Mouse (Mus musculus) CH12.LX (cell line): ENCODE measurements at regions not wholly inside any gene's neighbourhood (a gene's known extent, or its start where the extent isn't known, plus 50 kb on each side); places are given as distances from the start of the nearest gene placed in this dataset.

Experiments
- CTCF ChIP-seq, 2 experiments: IDR thresholded peaks in 1 of 2; conservative IDR thresholded peaks in 1 of 2; 2 replicates each; pipeline ENCODE4 v1.5.1; 2011 to 2012; ENCODE audit warnings: low read depth in 2 of 2, low read length in 2 of 2, improper control_type of control experiment in 1 of 2, inconsistent platforms in 1 of 2, mild to moderate bottlenecking in 1 of 2, moderate library complexity in 1 of 2
- EP300 ChIP-seq: IDR thresholded peaks from 2 replicates; pipeline ENCODE4 v1.6.1; 2011; ENCODE audit warnings: low read length, improper control_type of control experiment
- MAX ChIP-seq: IDR thresholded peaks from 2 replicates; pipeline ENCODE4 v1.6.1; 2011; ENCODE audit warnings: low read length, improper control_type of control experiment
- MYC ChIP-seq: IDR thresholded peaks from 2 replicates; pipeline ENCODE4 v1.6.1; 2011; ENCODE audit warnings: low read depth, mild to moderate bottlenecking, improper control_type of control experiment, low read length
- POLR2A ChIP-seq: IDR thresholded peaks from 2 replicates; pipeline ENCODE4 v1.6.1; 2011; ENCODE audit warnings: low read depth, mild to moderate bottlenecking, improper control_type of control experiment, low read length
- SIN3A ChIP-seq: IDR thresholded peaks from 2 replicates; pipeline ENCODE4 v1.6.1; 2012; ENCODE audit warnings: low read length, improper control_type of control experiment, inconsistent platforms
- USF2 ChIP-seq: conservative IDR thresholded peaks from 2 replicates; pipeline ENCODE4 v1.6.1; 2011; ENCODE audit warnings: low read depth, low read length, improper control_type of control experiment
- ZNF384 ChIP-seq: IDR thresholded peaks from 2 replicates; pipeline ENCODE4 v1.6.1; 2012; ENCODE audit warnings: low read depth, low read length, improper control_type of control experiment, inconsistent platforms

DNA sequence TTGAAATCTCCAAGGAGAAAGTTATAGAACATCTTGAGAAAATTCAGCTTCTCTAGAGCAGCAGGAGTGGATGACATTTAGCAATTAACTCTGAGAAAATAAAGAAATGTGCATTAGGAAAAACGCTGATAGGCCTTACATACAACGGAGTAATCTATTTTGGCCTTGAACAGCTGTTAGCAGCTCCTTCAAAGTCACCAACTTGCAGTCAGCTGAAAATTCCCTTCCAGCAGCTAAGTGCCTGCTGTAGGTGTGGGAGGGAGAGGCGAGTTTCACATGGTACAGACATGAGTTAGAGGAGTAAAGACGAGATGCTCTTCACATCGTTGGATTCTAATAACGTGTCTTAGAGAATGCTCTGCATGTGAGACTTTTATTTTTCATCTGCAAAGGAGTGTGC lies 290.8 kb downstream of the Rpl36a-ps1 start:
- TF ChIP-seq ZNF384, result no peak
- TF ChIP-seq MAX, result no peak
- no peak for TF ChIP-seq EP300
- TF ChIP-seq CTCF (conservative IDR thresholded peaks at IDR 0.05 in 1 of 2, IDR thresholded peaks at IDR 0.05 in 1 of 2; ENCODE audit: low read depth in 2 of 2, low read length in 2 of 2), result no peak
- TF ChIP-seq USF2, result no peak
- TF ChIP-seq MYC, result no peak
- no peak for TF ChIP-seq SIN3A
- no peak for TF ChIP-seq POLR2A
